Mouse (Mus musculus): ENCODE results near the gene Parp6.
A peak's percentile ranks its signal among the peaks of the same experiment; 100 is the strongest.

DNA sequence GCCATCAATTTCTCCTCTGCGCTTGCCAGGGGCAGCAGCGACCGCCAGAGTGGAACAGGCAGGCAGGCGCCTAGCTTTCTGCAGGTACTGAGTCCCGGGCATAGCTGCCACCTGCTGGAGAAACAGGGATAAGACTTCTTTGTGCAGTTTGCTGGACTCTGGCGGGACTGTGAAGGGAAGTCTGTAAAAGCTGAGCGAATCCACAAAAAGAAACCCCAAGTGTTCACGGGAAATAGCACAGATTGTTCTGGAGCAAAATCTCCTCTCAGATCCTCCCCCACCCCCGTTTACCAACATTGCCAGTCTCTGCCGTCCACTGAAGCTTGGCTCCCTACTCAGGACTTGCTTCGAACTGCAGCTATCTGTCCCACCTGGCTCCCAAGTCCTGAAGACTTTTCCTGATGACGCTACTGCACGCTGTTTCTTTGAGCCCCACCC lies 32.2 kb upstream of the Parp6 start:
- no peak for TF ChIP-seq EP300 (optimal IDR thresholded peaks at IDR 0.05)
- peak; percentile 90 for TF ChIP-seq CTCF (IDR thresholded peaks at IDR 0.05; ENCODE audit: low read depth)
